Mouse (Mus musculus) G1E (cell line): ENCODE measurements around the gene Olfr644. TPM values are rescaled to one million over a fixed set of nuclear protein-coding genes. Genes with fewer than 3 reads are reported as not detected.

ENCODE experiments used
- ATAC-seq: 2 replicates; pipeline ENCODE4 v1.8.0; 2016; ENCODE audit warnings: mild to moderate bottlenecking; ENCODE audit not compliant: insufficient number of reproducible peaks, poor library complexity, low FRiP score, severe bottlenecking; ENCODE audit errors: extremely low read depth
- DNase-seq: peaks from one replicate; pipeline ENCODE4 v3.0.0; 2012; ENCODE audit warnings: low spot score
- H3K27me3 ChIP-seq: 2 replicates; pipeline ENCODE4 v1.6.1; 2012; ENCODE audit warnings: mild to moderate bottlenecking, low read length, inconsistent platforms; ENCODE audit not compliant: insufficient read depth
- H3K36me3 ChIP-seq: replicated peaks from 2 replicates; pipeline ENCODE3; 2012; ENCODE audit warnings: mild to moderate bottlenecking, inconsistent platforms
- H3K4me1 ChIP-seq: 2 replicates; pipeline ENCODE4 v1.6.1; 2012; ENCODE audit warnings: low read depth, low read length, inconsistent platforms, mixed read lengths; ENCODE audit not compliant: insufficient read depth
- H3K4me3 ChIP-seq: 2 replicates; pipeline ENCODE4 v1.5.1; 2012; ENCODE audit warnings: low read depth, mild to moderate bottlenecking, inconsistent platforms, low read length, moderate library complexity, mixed read lengths
- H3K9me3 ChIP-seq: replicated peaks from 2 replicates; pipeline ENCODE4 v1.6.1; 2012; ENCODE audit warnings: inconsistent platforms
- CTCF ChIP-seq: IDR thresholded peaks from 2 replicates; pipeline ENCODE4 v1.5.1; 2012; ENCODE audit warnings: low read depth, low read length, inconsistent platforms, mixed read lengths
- GATA1 ChIP-seq: IDR thresholded peaks from 2 replicates; pipeline ENCODE4 v1.6.1; 2012; ENCODE audit warnings: borderline replicate concordance, low read length, inconsistent platforms, mixed read lengths
- GATA2 ChIP-seq: IDR thresholded peaks from 2 replicates; pipeline ENCODE4 v1.6.1; 2012; ENCODE audit warnings: low read depth, low read length, inconsistent platforms, borderline replicate concordance
- POLR2AphosphoS5 ChIP-seq: IDR thresholded peaks from 2 replicates; pipeline ENCODE4 v1.6.1; 2012; ENCODE audit warnings: low read depth, low read length, inconsistent platforms; ENCODE audit not compliant: insufficient replicate concordance
- TAL1 ChIP-seq: conservative IDR thresholded peaks from 2 replicates; pipeline ENCODE4 v1.6.1; 2012; ENCODE audit warnings: low read depth, low read length, inconsistent platforms, mixed read lengths
- polyA plus RNA-seq: library from polyadenylated mRNA; stranded (reverse); fragments of >175 nt; gene quantifications from 2 replicates; pipeline ENCODE4 v1.2.3, GENCODE M21; 2012
- total RNA-seq, 2 experiments: library from RNA; stranded (forward) in 1 of 2; stranded (reverse) in 1 of 2; fragments of 200-1000 nt in 1 of 2; fragments of >200 nt in 1 of 2; fragmentation: Nextera tagmentation in 1 of 2; gene quantifications; 2 replicates each; pipeline ENCODE4 v1.2.3; 2014 to 2017

The Olfr644 gene
- not detected in 2 replicates for total RNA-seq (2014; fragmentation: Nextera tagmentation)
- total RNA-seq (2017) = 0.17 and 0.76 TPM in 2 replicates
- polyA plus RNA-seq = not detected in 2 replicates

DNA sequence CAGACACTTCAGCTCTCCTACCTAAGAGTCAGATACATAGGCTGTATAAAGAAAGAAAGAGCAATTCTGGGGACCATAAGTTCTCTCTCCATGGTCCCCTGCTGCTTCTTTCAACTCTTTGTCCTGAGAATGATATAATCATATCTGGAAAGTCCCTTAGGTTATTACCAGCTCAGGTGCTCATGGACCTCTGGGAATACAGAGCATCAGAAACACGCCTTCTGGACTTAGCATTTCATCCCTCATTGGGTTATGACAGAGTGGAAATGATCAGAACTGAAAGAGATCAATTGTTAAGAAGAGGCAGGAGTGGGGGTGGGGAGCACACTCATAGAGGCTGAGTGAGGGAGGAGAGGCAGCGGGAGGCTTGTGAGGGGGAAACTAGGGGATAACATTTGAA, at the start of gene Olfr644:
Olfr644 (minus strand) TSS at position 101 of the 400 bp plus-strand sequence.
- ATAC-seq (no peak), DNase-seq (no peak)

GRCm38 (mm10) chr7:104104757-104104972, 33.0 kb upstream of the Olfr644 start, which contains the start of gene Olfr646:
TSS of gene Olfr646 (plus strand) at chr7:104104873.
- no peaks in the 10 kb centered on the region for H3K27me3 ChIP-seq
- H3K4me3 ChIP-seq = no peak within 1 kb of the TSS
- no peaks in the 10 kb centered on the region for H3K36me3 ChIP-seq
- no peak for TF ChIP-seq CTCF
- no peak for TF ChIP-seq GATA2
- TF ChIP-seq TAL1 = no peak
- TF ChIP-seq POLR2AphosphoS5 = no peak
- no peak for TF ChIP-seq GATA1
- ATAC-seq = no peak
- no peaks in the 10 kb centered on the region for H3K4me1 ChIP-seq
- DNase-seq = no peak
- no peaks in the 10 kb centered on the region for H3K9me3 ChIP-seq

More for the DNA sequence above, at the start of gene Olfr644:
- Histone ChIP-seq H3K9me3 (no peaks in the 10 kb centered on the region), H3K27me3 (no peaks in the 10 kb centered on the region), H3K4me3 (no peak within 1 kb of the TSS), H3K4me1 (no peaks in the 10 kb centered on the region), H3K36me3 (no peaks in the 10 kb centered on the region)
- no peak for TF ChIP-seq GATA2
- TF ChIP-seq POLR2AphosphoS5 = no peak
- no peak for TF ChIP-seq TAL1
- TF ChIP-seq CTCF = no peak
- TF ChIP-seq GATA1 = no peak

- H3K27me3 ChIP-seq = no peaks in the 10 kb centered on the region
- no peaks in the 10 kb centered on the region for H3K4me1 ChIP-seq
- no peaks in the 10 kb centered on the region for H3K9me3 ChIP-seq
- TF ChIP-seq GATA2 = no peak
- no peak for TF ChIP-seq CTCF
- TF ChIP-seq POLR2AphosphoS5 = no peak
- no peak for TF ChIP-seq GATA1
- H3K36me3 ChIP-seq = no peaks in the 10 kb centered on the region
- DNase-seq (no peak), ATAC-seq (no peak)
- no peak overlapping the region for H3K4me3 ChIP-seq
Measured at GRCm38 (mm10) chr7:104103913-104104756, 32.5 kb upstream of the Olfr644 start.

DNA sequence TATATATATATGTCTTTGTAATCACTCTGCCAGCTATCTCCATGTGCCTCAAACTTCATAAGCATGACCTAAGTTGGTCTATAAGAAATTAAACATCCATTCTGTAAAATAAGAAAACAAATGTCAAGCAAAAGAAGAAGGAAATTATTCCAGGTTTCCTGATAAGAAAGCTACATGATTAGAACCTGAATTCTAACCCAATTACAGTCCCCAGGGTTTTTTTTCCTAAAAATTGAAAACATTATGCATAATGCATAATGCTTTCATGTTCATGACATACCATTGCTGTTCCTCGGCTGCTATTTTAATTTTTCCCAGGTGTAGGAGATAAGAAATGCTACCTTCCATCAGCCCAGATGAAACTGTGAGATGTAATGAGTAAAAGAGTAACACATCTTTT, 13.7 kb upstream of the Olfr644 start, which contains the start of gene Olfr645:
Olfr645 (minus strand) TSS at position 101 of the 400 bp plus-strand sequence.
- no peaks in the 10 kb centered on the region for H3K4me1 ChIP-seq
- ATAC-seq = no peak
- no peak for DNase-seq
- no peaks in the 10 kb centered on the region for H3K27me3 ChIP-seq
- no peaks in the 10 kb centered on the region for H3K36me3 ChIP-seq
- H3K4me3 ChIP-seq = no peak within 1 kb of the TSS
- H3K9me3 ChIP-seq = no peaks in the 10 kb centered on the region
- TF ChIP-seq GATA1 (no peak), CTCF (no peak), TAL1 (no peak), POLR2AphosphoS5 (no peak), GATA2 (no peak)

GRCm38 (mm10) chr7:104061345-104061744, 10.3 kb downstream of the Olfr644 start, which contains the start of gene 4930516K23Rik:
TSS of gene 4930516K23Rik (minus strand) at chr7:104061445.
- DNase-seq (no peak), ATAC-seq (no peak)
- no peaks in the 10 kb centered on the region for H3K36me3 ChIP-seq
- H3K9me3 ChIP-seq = no peaks in the 10 kb centered on the region
- H3K4me1 ChIP-seq = no peaks in the 10 kb centered on the region
- H3K27me3 ChIP-seq = no peaks in the 10 kb centered on the region
- H3K4me3 ChIP-seq = no peak within 1 kb of the TSS
- TF ChIP-seq CTCF = no peak
- no peak for TF ChIP-seq TAL1
- no peak for TF ChIP-seq GATA1
- no peak for TF ChIP-seq GATA2
- no peak for TF ChIP-seq POLR2AphosphoS5

- Histone ChIP-seq H3K9me3 (no peaks in the 10 kb centered on the region), H3K27me3 (no peaks in the 10 kb centered on the region), H3K4me3 (no peak overlapping the region), H3K4me1 (no peaks in the 10 kb centered on the region), H3K36me3 (no peaks in the 10 kb centered on the region)
- no peak for TF ChIP-seq CTCF
- no peak for TF ChIP-seq POLR2AphosphoS5
- TF ChIP-seq TAL1 = no peak
- no peak for TF ChIP-seq GATA1
- no peak for TF ChIP-seq GATA2
- DNase-seq (no peak), ATAC-seq (no peak)
Measured at GRCm38 (mm10) chr7:104059215-104059614, 12.5 kb downstream of the Olfr644 start.

DNA sequence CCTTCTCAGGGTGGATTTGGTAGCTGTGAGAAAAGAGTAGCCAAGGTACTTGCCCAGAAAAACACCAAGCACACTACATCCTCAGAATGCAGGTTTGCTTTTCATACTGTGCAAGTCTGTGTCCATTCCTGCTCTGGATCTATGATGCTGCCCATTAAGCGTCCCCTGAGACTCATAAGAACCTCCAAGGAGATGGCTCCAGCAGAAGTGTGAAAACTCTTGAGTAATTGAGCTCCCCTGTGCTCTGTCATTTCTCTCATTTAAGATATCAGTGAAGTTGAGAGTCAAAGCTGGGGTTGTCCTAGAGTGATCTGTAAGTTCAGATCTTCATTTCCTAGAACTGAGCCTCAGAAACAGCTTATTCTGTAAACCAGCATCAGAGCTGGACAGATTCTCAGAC, 19.1 kb downstream of the Olfr644 start, which contains the start of gene Olfr642:
Olfr642 (minus strand) TSS at position 101 of the 400 bp plus-strand sequence.
- 0 out of 2 replicates have a peak, but pooled peaks cover 4% of the 10 kb centered on the region for H3K27me3 ChIP-seq
- no peak within 1 kb of the TSS for H3K4me3 ChIP-seq
- H3K4me1 ChIP-seq = no peaks in the 10 kb centered on the region
- H3K36me3 ChIP-seq = no peaks in the 10 kb centered on the region
- TF ChIP-seq TAL1 (no peak), GATA1 (no peak), CTCF (no peak), POLR2AphosphoS5 (no peak), GATA2 (no peak)
- no peak for ATAC-seq
- no peaks in the 10 kb centered on the region for H3K9me3 ChIP-seq
- no peak for DNase-seq
